Mouse (Mus musculus): ENCODE measurements around the gene Map1lc3b.
A peak's percentile ranks its signal among the peaks of the same experiment; 100 is the strongest.
"Not testable (repeated sequence)": the region's sequence is repeated elsewhere in the genome, so short reads cannot be mapped to it uniquely, and the experiment has no call there.

The Map1lc3b gene

DNA sequence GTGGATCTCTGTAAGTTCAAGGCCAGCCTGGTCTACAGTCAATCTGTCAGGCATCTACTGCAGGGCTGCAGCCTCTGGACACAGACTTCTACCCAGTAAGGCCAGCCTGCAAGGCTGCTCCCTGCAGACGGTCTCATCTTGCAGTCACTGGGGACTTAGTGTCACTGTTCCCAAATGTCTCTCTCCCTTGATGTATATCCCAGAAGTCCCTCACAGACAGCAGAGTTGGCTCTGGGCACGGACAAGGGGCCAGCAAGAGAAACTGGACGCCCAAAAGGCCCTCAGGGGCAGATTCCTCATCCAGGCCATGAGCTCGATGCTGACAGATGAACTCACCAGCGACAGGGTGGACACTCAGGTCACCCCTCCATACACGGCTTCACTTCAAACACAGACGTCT lies 18.0 kb upstream of the Map1lc3b start:
- no peak for DNase-seq (ENCODE audit: low spot score in 2 of 2)

- peak; percentile 25 to 56 for DNase-seq (ENCODE audit: low spot score in 2 of 2)
Observed at GRCm38 (mm10) chr8:121573275-121573674, 16.9 kb upstream of the Map1lc3b start.

GRCm38 (mm10) chr8:121575661-121576060 lies 14.5 kb upstream of the Map1lc3b start:
- no peak for DNase-seq (ENCODE audit: low spot score in 2 of 2)

DNA sequence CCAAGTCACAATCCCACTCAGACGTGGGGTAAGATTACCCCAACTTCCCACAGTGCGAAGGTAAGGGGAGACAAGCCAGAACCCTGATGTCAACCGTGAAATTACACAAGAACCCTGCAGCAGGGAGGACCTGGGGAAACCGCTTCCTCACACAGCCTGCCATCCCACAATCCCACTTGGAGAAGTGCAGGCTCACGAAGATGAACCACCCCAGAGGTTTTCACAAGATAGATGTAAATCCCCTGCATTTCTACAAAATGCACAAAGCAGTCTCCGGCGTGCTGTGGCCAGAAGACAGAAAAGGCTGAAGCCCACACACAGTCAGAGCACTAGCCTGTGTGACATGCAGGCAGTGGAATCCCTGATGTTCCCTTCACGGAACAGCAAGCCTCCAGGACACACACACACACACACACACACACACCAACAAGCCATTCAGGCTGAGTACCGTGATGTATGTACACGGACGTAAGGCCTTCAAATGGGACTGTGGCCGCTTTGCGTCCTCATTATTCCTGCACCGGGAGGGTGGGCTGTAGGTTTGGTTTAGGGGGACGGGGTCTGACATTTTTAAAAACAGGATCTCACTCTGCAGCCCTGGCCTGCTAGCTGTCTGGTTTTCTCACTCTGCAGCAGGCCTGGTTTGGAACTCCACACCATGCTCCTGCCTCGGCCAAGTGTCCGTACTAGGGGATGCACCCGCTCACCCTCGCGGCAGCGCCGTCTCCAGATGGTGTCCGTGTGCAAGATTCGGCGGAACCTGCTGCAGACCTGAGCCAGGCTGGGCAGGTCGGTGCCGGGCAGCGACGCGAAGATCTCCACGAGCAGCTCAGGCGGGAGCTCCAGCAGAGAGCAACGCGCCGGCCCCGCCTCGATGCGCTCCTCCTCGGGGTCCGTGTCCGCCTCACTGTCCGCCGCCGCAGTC lies 12.1 kb upstream of the Map1lc3b start:
- peak in 1 of 2 experiments; percentile 42 for DNase-seq (ENCODE audit: low spot score in 2 of 2)

GRCm38 (mm10) chr8:121578676-121579451 lies 11.3 kb upstream of the Map1lc3b start, which contains the start of gene Fbxo31:
Fbxo31 (minus strand) TSS chr8:121578806.
- DNase-seq (ENCODE audit: low spot score in 2 of 2), result peak; percentile 92

DNA sequence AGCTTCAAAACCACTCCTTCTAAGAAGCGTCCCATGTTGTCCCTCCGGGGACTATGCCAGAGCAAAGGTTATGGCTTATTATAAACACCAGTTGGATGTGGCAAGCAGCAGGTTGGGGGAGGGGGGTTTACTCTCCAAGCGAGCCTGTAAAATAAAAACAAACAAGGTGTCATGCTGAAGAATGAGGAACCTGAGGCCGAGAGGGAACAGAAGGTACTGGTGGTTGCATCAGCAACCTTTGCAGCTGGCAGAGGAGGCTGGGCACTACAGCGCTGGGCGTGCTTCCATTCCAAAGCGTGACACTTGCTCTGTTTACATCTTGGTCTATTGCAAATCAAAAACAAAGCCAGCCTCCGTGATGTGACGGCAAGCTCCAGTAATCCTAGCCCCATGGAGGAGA lies 9.7 kb upstream of the Map1lc3b start:
- no peak for DNase-seq (ENCODE audit: low spot score in 2 of 2)

GRCm38 (mm10) chr8:121583653-121584052 lies 6.5 kb upstream of the Map1lc3b start:
- no peak for DNase-seq (ENCODE audit: low spot score in 2 of 2)

DNA sequence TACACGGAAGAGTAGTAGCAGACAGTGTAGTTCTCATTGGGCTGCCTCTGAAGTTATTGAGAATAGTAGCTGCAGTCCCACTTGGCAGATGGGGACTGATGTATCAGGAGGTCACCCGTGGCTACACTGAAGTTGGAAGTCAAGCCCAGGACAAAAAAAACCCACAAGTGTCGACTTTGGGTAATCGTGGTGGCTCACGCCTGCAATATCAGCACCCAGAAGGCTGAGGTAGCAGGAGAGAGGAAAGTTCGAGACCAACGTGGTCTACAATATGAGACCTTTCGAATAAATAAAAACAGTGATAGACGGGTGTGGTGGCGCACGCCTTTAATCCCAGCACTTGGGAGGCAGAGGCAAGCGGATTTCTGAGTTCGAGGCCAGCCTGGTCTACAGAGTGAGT lies 5.4 kb upstream of the Map1lc3b start:
- DNase-seq (ENCODE audit: low spot score in 2 of 2), result no peak

- peak; percentile 99 for DNase-seq (ENCODE audit: low spot score in 2 of 2)
Observed at GRCm38 (mm10) chr8:121585159-121585825, 4.9 kb upstream of the Map1lc3b start.

DNA sequence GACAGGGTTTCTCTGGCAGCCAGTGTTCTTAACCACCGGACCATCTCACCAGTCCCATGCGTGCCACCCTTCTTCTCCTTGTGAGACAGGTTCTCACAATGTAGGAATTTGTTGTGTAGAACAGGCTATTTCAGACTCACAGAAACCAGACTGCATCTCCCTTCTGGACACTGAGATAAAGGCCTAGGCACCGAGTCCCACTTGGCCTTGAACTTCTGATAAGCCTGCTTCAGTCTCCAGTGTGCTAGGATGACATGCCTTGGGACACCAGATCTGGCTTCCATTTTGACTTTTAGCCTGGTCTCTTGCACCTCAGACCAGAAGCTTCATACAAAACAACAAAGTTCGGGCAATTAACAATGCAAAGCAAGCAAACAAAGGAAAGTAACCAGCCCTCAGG lies 1.4 kb upstream of the Map1lc3b start:
- DNase-seq (ENCODE audit: low spot score in 2 of 2), result peak; percentile 41 to 71

- DNase-seq (ENCODE audit: low spot score in 2 of 2), result no peak
Observed at GRCm38 (mm10) chr8:121589205-121589726, 895 bp upstream of the Map1lc3b start.

GRCm38 (mm10) chr8:121591178-121592066 lies 1.3 kb downstream of the Map1lc3b start:
- DNase-seq (ENCODE audit: low spot score in 2 of 2), result peak; percentile 41 to 58

DNA sequence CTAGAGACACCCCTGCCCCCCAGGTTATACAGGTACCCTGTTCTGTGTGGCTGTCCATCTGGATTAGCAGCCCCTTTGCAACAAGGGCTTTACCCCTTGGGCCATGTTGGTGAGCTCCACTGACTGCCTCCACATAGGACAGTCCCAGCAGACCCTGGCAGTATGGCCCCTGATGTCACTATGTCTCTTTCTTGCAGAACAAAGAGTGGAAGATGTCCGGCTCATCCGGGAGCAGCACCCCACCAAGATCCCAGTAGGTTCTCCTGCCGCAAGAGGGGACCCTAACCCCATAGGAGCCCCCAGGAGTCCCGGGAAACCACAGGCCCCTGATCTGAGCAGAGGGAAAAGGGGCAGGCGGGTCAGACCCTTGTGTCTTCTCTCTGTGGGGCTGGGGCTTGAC lies 3.1 kb downstream of the Map1lc3b start:
- no peak for DNase-seq (ENCODE audit: low spot score in 2 of 2)

DNA sequence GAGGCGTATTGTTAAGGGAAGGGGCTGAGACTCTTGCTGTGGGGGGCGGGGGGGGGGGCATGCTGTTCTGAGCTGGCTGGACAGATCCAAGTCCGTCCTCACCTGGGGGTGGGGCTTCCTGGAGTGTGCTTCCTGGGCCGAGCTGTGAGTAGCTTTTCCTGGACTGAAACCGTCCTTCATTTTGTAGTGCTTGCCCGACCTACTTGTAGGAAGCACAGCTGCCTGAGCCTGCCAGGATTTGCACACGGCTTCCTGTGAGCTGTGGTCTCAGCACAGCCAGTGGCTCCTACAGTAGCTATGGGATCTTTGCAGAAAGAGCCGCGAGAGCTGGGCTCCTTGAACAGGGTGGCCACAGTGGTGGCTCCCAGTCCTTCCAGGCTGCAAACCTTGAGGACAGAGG lies 3.8 kb downstream of the Map1lc3b start:
- no peak for DNase-seq (ENCODE audit: low spot score in 2 of 2)

DNA sequence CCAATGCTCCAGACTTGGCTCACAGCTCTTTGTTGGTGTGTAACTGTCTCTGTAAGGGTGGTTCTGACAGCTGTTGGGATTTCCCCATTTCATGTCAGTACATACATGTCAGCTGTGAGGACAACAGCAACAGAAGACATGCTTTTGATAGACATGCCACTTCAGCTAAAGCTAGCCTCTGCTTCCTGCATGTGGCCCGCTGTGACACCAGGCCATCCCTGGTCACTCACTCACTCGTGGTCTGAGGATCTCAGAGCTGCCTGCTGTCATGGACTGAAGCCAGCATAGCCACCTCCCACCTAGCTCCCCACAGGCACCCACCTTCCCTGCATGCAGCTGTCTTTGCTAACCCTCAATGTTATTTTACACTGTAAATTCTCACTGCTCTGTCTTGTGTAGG lies 7.3 kb downstream of the Map1lc3b start:
- DNase-seq (ENCODE audit: low spot score in 2 of 2), result not testable (repeated sequence)

GRCm38 (mm10) chr8:121598190-121598589 lies 8.0 kb downstream of the Map1lc3b start:
- no peak for DNase-seq (ENCODE audit: low spot score in 2 of 2)

- DNase-seq (ENCODE audit: low spot score in 2 of 2), result peak; percentile 63 to 66
Observed at GRCm38 (mm10) chr8:121598892-121599291, 8.7 kb downstream of the Map1lc3b start.

DNA sequence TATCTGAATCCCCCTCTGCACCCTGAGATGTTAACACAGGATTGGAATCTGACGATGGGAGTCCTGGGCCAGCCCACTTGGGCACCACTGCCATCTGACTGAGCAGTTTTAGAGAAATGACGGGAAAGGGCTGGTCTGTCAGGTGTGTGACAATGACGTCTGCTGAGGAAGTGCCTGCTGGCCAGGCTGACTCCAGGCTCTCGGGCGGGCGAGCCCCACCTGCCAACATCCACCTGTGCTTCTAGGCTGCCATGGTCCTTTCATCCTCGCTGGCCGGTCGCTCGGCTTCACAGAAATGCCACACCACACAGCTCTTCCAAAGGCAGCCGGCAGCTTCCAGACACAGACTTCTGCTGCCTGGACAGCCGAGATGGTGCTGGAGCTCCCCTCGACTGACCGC lies 9.7 kb downstream of the Map1lc3b start:
- no peak for DNase-seq (ENCODE audit: low spot score in 2 of 2)

GRCm38 (mm10) chr8:121602411-121602810 lies 12.2 kb downstream of the Map1lc3b start:
- no peak for DNase-seq (ENCODE audit: low spot score in 2 of 2)

- peak in 1 of 2 experiments; percentile 34 for DNase-seq (ENCODE audit: low spot score in 2 of 2)
Observed at GRCm38 (mm10) chr8:121602860-121603259, 12.7 kb downstream of the Map1lc3b start.

- no peak for DNase-seq (ENCODE audit: low spot score in 2 of 2)
Observed at GRCm38 (mm10) chr8:121603801-121604200, 13.6 kb downstream of the Map1lc3b start.

Measured in spleen, postnatal 36 days (tissue).